Mouse (Mus musculus) right cerebral cortex, postnatal 4 days (tissue): Measurements from ENCODE around the gene Phactr2.
"Not testable (repeated sequence)": the region's sequence is repeated elsewhere in the genome, so short reads cannot be mapped to it uniquely, and the experiment has no call there.

Source experiments
- DNase-seq: peaks from one replicate; pipeline ENCODE4 v3.0.0-alpha.2; 2022

Phactr2 gene

GRCm38 (mm10) chr10:13201741-13202293, 272.4 kb downstream of the Phactr2 start:
- DNase-seq: no peak

DNA sequence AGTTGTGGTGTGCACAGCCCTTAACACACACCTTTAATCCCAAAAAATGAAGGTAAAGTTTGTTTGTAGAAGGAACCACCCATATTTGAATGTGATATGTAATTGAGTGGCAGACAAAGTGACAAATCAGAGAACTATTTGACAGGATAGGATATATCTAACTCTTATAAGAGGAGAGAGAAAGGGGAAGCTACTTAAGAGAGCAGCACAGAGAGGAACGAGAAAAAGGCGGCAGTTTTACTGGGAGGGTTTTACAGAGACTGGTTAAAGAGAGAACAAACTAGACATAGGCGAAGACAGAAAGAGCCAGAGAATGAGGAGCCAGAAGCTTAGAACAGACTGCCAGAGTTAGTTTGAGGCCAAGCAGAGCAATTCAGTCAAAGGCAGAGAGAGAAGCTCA, 273.4 kb downstream of the Phactr2 start:
- no peak for DNase-seq

GRCm38 (mm10) chr10:13199234-13199633, 275.0 kb downstream of the Phactr2 start:
- no peak for DNase-seq

GRCm38 (mm10) chr10:13196872-13197507, 277.2 kb downstream of the Phactr2 start:
- DNase-seq: no peak

DNA sequence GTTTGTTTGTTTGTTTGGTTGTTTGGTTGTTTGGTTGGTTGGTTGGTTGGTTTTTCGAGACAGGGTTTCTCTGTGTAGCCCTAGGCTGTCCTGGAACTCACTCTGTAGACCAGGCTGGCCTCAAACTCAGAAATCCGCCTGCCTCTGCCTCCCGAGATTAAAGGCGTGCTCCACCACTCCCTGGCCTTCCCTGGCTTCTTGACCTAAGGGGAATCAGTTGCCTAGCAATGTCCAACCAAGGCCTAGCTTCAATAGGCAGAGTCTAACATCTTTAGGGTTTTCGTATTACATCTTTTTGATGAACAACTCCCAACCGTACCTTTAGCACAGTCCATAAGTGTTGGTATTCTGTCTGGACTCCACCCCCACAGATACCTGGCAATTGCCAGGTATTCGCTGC, 280.7 kb downstream of the Phactr2 start:
- not testable (repeated sequence) for DNase-seq

GRCm38 (mm10) chr10:13192731-13193351, 281.4 kb downstream of the Phactr2 start, which contains the start of gene Ltv1:
Ltv1 (minus strand) TSS chr10:13193168.
- DNase-seq: peak; percentile 98

DNA sequence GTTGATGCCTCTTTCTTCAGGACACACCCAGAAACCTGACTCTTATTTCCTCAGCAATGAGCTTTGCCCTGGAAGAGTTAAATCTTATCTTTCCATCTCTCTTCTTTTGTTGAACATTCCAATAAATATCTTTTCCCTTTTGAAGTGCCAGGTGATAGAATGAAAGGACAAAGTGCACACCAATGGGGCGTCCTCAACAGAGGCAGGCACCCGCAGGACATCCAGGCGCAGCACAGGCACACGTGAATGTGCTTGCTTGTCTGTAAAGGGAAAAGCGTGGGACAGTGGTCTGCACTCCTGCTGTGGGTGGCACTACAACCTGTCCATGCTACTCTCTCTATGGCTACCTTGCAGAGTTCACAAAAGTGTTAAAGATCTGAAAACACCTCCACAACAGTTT, 284.3 kb downstream of the Phactr2 start:
- no peak for DNase-seq

DNA sequence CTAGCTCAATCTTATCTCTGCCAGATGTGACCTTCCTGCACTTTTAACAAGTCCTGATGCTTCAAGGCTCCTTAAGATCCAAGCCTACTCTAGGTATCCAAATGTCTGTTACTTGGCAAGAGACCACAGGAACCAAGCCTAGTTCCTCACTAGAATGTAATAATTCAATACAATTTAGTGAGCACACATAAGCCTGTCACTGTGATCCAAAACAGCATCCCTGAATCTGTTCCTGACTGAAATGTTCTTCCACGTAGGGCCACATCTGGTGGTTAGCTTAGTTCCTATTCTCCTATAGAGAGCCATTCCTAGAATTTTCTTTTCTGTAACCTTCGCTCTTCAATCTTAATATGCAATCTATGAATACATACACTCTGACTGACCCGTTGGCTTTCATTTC, 287.5 kb downstream of the Phactr2 start:
- DNase-seq: no peak

- no peak for DNase-seq
Measured at GRCm38 (mm10) chr10:13184170-13184766, 289.9 kb downstream of the Phactr2 start.

DNA sequence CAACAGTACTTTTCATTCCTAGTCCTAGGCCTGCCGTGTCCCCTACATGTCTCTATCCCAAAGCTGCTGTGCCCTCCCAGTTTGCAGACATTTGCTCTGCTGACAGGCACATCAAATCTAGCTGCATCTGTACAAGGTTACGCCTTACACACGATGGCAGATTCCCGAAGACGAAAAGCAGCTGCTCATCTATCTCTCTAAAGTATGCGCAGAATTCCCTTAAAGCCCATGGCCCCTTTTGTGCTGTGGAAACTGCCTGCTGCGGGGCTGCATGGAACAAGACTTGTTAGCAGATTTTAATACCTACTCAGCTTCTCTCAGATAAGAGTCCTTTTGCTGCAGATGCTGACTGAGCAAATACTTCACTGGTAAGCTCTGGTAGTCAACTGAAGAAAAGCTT, 294.0 kb downstream of the Phactr2 start:
- DNase-seq: no peak

DNA sequence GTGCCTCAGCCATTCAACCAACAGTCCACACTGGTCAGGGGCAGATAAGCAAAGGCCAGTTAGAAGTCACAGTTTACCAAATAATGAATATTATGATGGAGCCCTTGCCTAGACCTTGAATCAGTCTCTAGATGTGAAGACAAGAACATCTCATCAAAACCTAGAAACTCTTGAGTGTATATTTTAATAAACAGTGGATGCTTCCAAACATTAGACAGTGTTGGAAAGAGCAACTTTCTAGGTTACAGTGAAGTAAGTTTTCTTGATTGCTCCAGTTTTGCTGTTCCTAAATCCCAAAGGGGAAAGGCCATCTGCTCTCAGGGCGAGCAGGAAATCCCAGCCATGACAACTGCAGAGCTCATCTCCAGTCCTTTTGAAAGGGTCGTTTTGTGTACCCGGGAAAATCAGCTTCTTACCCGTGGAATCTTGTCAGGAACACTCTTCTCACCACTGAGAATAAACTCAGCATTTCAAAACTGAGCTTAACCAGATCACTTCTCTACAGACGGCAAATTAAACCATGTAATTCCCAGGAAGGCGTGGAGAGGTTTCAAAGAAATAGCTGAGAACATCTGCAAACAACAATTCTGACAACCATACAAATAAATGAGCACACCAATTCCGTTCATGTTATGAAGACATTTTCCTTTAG, 296.1 kb downstream of the Phactr2 start, which contains the start of gene Zc2hc1b:
TSS of gene Zc2hc1b (minus strand) at position 51 of the 652 bp plus-strand sequence.
- no peak for DNase-seq

GRCm38 (mm10) chr10:13175866-13176265, 298.3 kb downstream of the Phactr2 start:
- DNase-seq: no peak

GRCm38 (mm10) chr10:13172798-13173221, 301.4 kb downstream of the Phactr2 start:
- DNase-seq: no peak

- no peak for DNase-seq
Measured at GRCm38 (mm10) chr10:13171461-13171860, 302.8 kb downstream of the Phactr2 start.

GRCm38 (mm10) chr10:13170739-13171448, 303.3 kb downstream of the Phactr2 start:
- DNase-seq: no peak

DNA sequence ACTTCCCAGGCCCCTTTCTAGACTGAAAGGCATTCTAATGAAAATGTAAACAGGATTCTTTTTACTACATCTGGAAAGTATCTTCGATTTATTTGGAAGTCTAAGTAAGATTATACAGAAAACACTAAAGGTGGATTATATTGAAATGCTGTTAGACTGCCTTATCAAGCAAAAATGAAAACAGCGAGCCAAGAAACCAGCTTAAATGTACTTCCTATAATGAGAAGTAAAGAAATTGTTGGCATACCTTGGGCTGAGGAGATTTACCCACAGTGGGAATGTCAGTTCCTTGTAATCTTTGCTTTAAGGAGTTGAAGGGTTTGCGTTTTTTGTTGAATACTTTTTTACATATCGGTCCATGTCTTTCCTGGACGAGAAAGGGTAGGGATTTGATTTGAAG, 305.8 kb downstream of the Phactr2 start:
- no peak for DNase-seq

GRCm38 (mm10) chr10:13162031-13162430, 312.2 kb downstream of the Phactr2 start:
- no peak for DNase-seq

DNA sequence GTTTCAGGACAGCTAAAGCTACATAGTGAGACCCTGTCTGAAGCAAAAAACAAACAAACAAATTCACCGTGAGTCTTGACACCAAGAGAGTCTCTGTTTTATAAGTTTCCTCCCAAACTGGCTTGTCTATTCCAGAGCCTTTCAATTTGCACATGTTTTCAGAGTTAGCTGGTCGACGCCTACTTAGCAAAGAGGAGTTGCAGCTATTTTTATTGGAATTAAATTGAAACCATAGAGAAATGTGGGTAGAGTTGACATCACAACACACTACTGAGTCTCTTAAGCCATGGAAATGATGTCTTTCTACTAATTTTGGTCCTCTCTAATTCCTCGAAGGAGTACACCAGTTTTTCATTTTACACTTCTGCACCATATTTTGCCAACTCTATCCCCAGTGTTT, 313.3 kb downstream of the Phactr2 start:
- DNase-seq: no peak
